Mouse (Mus musculus) forebrain, embryonic 10.5 days (tissue): ENCODE measurements around the gene AL607142.1. TPM values are rescaled to one million over a fixed set of nuclear protein-coding genes. Genes with fewer than 3 reads are reported as not detected.

Experiments used
- DNase-seq: peaks from one replicate; pipeline ENCODE4 v3.0.0-alpha.2; 2017; ENCODE audit warnings: low spot score; ENCODE audit errors: extremely low spot score
- H3K27ac ChIP-seq: fragments of 300-500 bp; sonication (generic); 2 replicates; pipeline ENCODE4 v1.5.1; 2016; ENCODE audit warnings: mild to moderate bottlenecking
- H3K27me3 ChIP-seq: fragments of 300-500 bp; sonication (generic); 2 replicates; pipeline ENCODE4 v1.6.1; 2016; ENCODE audit warnings: mild to moderate bottlenecking; ENCODE audit not compliant: poor library complexity, severe bottlenecking
- H3K36me3 ChIP-seq: fragments of 300-500 bp; sonication (generic); replicated peaks from 2 replicates; pipeline ENCODE4 v1.6.1; 2016; ENCODE audit warnings: mild to moderate bottlenecking, moderate library complexity
- H3K4me1 ChIP-seq: fragments of 300-500 bp; sonication (generic); 2 replicates; pipeline ENCODE4 v1.6.1; 2016
- H3K4me3 ChIP-seq: fragments of 300-500 bp; sonication (generic); 2 replicates; pipeline ENCODE4 v1.5.1; 2016; ENCODE audit warnings: mild to moderate bottlenecking, moderate library complexity
- H3K9me3 ChIP-seq: fragments of 300-500 bp; sonication (generic); 2 replicates; pipeline ENCODE4 v1.6.1; 2016; ENCODE audit warnings: mild to moderate bottlenecking, moderate library complexity
- WGBS: fragments of 180-500 bp; shearing (Covaris S2); methylation state at CpG from one replicate; pipeline ENCODE4 v1.1.7; 2016; 5-methylcytosine and 5-hydroxymethylcytosine counted together
- polyA plus RNA-seq: library from polyadenylated mRNA; unstranded; fragments of >200 nt; fragmentation: Nextera tagmentation; extraction: Ambion mirVana; gene quantifications from 2 replicates; pipeline ENCODE4 v1.2.1, GENCODE M21; 2016

AL607142.1 gene
- polyA plus RNA-seq, 1 experiment from 2014 or later = not detected

- no peaks in the 10 kb centered on the region for H3K4me1 ChIP-seq
- DNase-seq = no peak
- H3K27me3 ChIP-seq = no peaks in the 10 kb centered on the region
- H3K9me3 ChIP-seq = no peaks in the 10 kb centered on the region
- no peak overlapping the region for H3K4me3 ChIP-seq
- no peaks in the 10 kb centered on the region for H3K36me3 ChIP-seq
- WGBS = 77% methylated on average over 6 of the region's 6 CpGs
- H3K27ac ChIP-seq = no peak overlapping the region
Measured at GRCm38 (mm10) chr4:120124656-120125055, 59.9 kb downstream of the AL607142.1 start.

- Histone ChIP-seq H3K27ac (no peak overlapping the region), H3K9me3 (no peaks in the 10 kb centered on the region), H3K4me1 (peaks cover 6% of the 10 kb centered on the region; the same call in 1 of the 2 replicates), H3K36me3 (no peaks in the 10 kb centered on the region), H3K27me3 (no peaks in the 10 kb centered on the region), H3K4me3 (no peak overlapping the region)
- WGBS = 93% methylated on average over 6 of the region's 6 CpGs
- DNase-seq = no peak
Measured at GRCm38 (mm10) chr4:120126047-120126446, 61.3 kb downstream of the AL607142.1 start.

GRCm38 (mm10) chr4:120127333-120127732 is 62.5 kb downstream of the AL607142.1 start:
- Histone ChIP-seq H3K27ac (no peak overlapping the region), H3K4me1 (peaks cover 7% of the 10 kb centered on the region; the same call in 1 of the 2 replicates), H3K27me3 (no peaks in the 10 kb centered on the region), H3K36me3 (no peaks in the 10 kb centered on the region), H3K9me3 (no peaks in the 10 kb centered on the region), H3K4me3 (no peak overlapping the region)
- no peak for DNase-seq
- WGBS = 89% methylated on average over 3 of the region's 3 CpGs

GRCm38 (mm10) chr4:120128033-120128432 is 63.2 kb downstream of the AL607142.1 start:
- Histone ChIP-seq H3K4me3 (no peak overlapping the region), H3K27ac (0 out of 2 replicates have a peak overlapping the region, but pooled peaks have one; percentile 27), H3K4me1 (peaks cover 7% of the 10 kb centered on the region; the same call in 1 of the 2 replicates), H3K27me3 (no peaks in the 10 kb centered on the region), H3K36me3 (no peaks in the 10 kb centered on the region), H3K9me3 (no peaks in the 10 kb centered on the region)
- DNase-seq = no peak
- 90% methylated on average over 4 of the region's 4 CpGs for WGBS

- no peak overlapping the region for H3K4me3 ChIP-seq
- peak; percentile 56 for DNase-seq
- no peak overlapping the region for H3K27ac ChIP-seq
- no peaks in the 10 kb centered on the region for H3K27me3 ChIP-seq
- peaks cover 9% of the 10 kb centered on the region; the same call in 1 of the 2 replicates for H3K4me1 ChIP-seq
- H3K9me3 ChIP-seq = no peaks in the 10 kb centered on the region
- 56% methylated on average over 4 of the region's 4 CpGs for WGBS
- no peaks in the 10 kb centered on the region for H3K36me3 ChIP-seq
Measured at GRCm38 (mm10) chr4:120129233-120129885, 64.6 kb downstream of the AL607142.1 start.

GRCm38 (mm10) chr4:120130926-120131325 is 66.1 kb downstream of the AL607142.1 start:
- H3K36me3 ChIP-seq = no peaks in the 10 kb centered on the region
- H3K4me3 ChIP-seq = no peak overlapping the region
- WGBS = 72% methylated on average over 4 of the region's 4 CpGs
- H3K4me1 ChIP-seq = peaks cover 9% of the 10 kb centered on the region; the same call in 1 of the 2 replicates
- no peak for DNase-seq
- H3K27ac ChIP-seq = no peak overlapping the region
- no peaks in the 10 kb centered on the region for H3K27me3 ChIP-seq
- no peaks in the 10 kb centered on the region for H3K9me3 ChIP-seq

GRCm38 (mm10) chr4:120131441-120132220 is 66.8 kb downstream of the AL607142.1 start:
- no peak overlapping the region for H3K27ac ChIP-seq
- H3K4me1 ChIP-seq = peaks cover 9% of the 10 kb centered on the region; the same call in 1 of the 2 replicates
- no peak for DNase-seq
- H3K27me3 ChIP-seq = no peaks in the 10 kb centered on the region
- WGBS = 84% methylated on average over 24 of the region's 24 CpGs
- no peaks in the 10 kb centered on the region for H3K9me3 ChIP-seq
- no peak overlapping the region for H3K4me3 ChIP-seq
- H3K36me3 ChIP-seq = no peaks in the 10 kb centered on the region

- no peak for DNase-seq
- H3K36me3 ChIP-seq = no peaks in the 10 kb centered on the region
- peaks cover 9% of the 10 kb centered on the region; the same call in 1 of the 2 replicates for H3K4me1 ChIP-seq
- H3K27me3 ChIP-seq = no peaks in the 10 kb centered on the region
- H3K4me3 ChIP-seq = no peak overlapping the region
- no peaks in the 10 kb centered on the region for H3K9me3 ChIP-seq
- peak overlapping the region; percentile 31; the same call in 1 of the 2 replicates for H3K27ac ChIP-seq
- 81% methylated on average over 6 of the region's 6 CpGs for WGBS
Measured at GRCm38 (mm10) chr4:120134223-120134622, 69.4 kb downstream of the AL607142.1 start.

- no peaks in the 10 kb centered on the region for H3K27me3 ChIP-seq
- H3K9me3 ChIP-seq = no peaks in the 10 kb centered on the region
- DNase-seq = no peak
- H3K27ac ChIP-seq = no peak overlapping the region
- 81% methylated on average over 1 of the region's 1 CpGs for WGBS
- no peak overlapping the region for H3K4me3 ChIP-seq
- H3K36me3 ChIP-seq = no peaks in the 10 kb centered on the region
- no peaks in the 10 kb centered on the region for H3K4me1 ChIP-seq
Measured at GRCm38 (mm10) chr4:120141810-120142209, 77.0 kb downstream of the AL607142.1 start.

- Histone ChIP-seq H3K9me3 (no peaks in the 10 kb centered on the region), H3K27ac (no peak overlapping the region), H3K4me3 (no peak overlapping the region), H3K36me3 (no peaks in the 10 kb centered on the region), H3K27me3 (peaks cover 8% of the 10 kb centered on the region), H3K4me1 (no peaks in the 10 kb centered on the region)
- DNase-seq = no peak
- 84% methylated on average over 9 of the region's 9 CpGs for WGBS
Measured at GRCm38 (mm10) chr4:120142905-120143304, 78.1 kb downstream of the AL607142.1 start.

Other genes starting within 250 kb of the AL607142.1 start
- gene Edn2, start 96.2 kb downstream of the AL607142.1 start, polyA plus RNA-seq = not detected in 2 replicates
- 0.06 TPM in 2 replicates for gene Foxo6, start 222.4 kb downstream of the AL607142.1 start, polyA plus RNA-seq